Mouse (Mus musculus) adipocyte (in vitro differentiated cells): ENCODE measurements around the gene Ewsr1.
A peak's percentile ranks its signal among the peaks of the same experiment; 100 is the strongest.

Experiments used
- DNase-seq: peaks from one replicate; pipeline ENCODE4 v3.0.0-alpha.2; 2016; ENCODE audit warnings: low spot score

Gene Ewsr1

GRCm38 (mm10) chr11:5098736-5099542, at the start of gene Ewsr1, which contains the start of gene Rhbdd3:
Ewsr1 (minus strand) TSS chr11:5099266.
Rhbdd3 (plus strand) TSS chr11:5098926.
- DNase-seq, result peak; percentile 97

GRCm38 (mm10) chr11:5145600-5145999, 46.5 kb upstream of the Ewsr1 start:
- no peak for DNase-seq

- peak; percentile 19 for DNase-seq
Observed at GRCm38 (mm10) chr11:5141965-5142364, 42.9 kb upstream of the Ewsr1 start.

GRCm38 (mm10) chr11:5141252-5141651, 42.2 kb upstream of the Ewsr1 start:
- no peak for DNase-seq

- DNase-seq, result no peak
Observed at GRCm38 (mm10) chr11:5140619-5141018, 41.6 kb upstream of the Ewsr1 start.

- DNase-seq, result no peak
Observed at GRCm38 (mm10) chr11:5139372-5139771, 40.3 kb upstream of the Ewsr1 start.

GRCm38 (mm10) chr11:5138642-5139041, 39.6 kb upstream of the Ewsr1 start:
- DNase-seq, result no peak

GRCm38 (mm10) chr11:5135914-5136313, 36.8 kb upstream of the Ewsr1 start:
- no peak for DNase-seq

- DNase-seq, result no peak
Observed at GRCm38 (mm10) chr11:5132751-5133150, 33.7 kb upstream of the Ewsr1 start.

GRCm38 (mm10) chr11:5130111-5130665, 31.1 kb upstream of the Ewsr1 start:
- no peak for DNase-seq

- no peak for DNase-seq
Observed at GRCm38 (mm10) chr11:5129035-5129480, 30.0 kb upstream of the Ewsr1 start.

GRCm38 (mm10) chr11:5125713-5126112, 26.6 kb upstream of the Ewsr1 start:
- DNase-seq, result no peak

GRCm38 (mm10) chr11:5114931-5115581, 16.0 kb upstream of the Ewsr1 start:
- DNase-seq, result peak; percentile 81

GRCm38 (mm10) chr11:5113645-5114044, 14.6 kb upstream of the Ewsr1 start:
- no peak for DNase-seq

GRCm38 (mm10) chr11:5109441-5109840, 10.4 kb upstream of the Ewsr1 start:
- DNase-seq, result peak; percentile 20

- DNase-seq, result no peak
Observed at GRCm38 (mm10) chr11:5103986-5104509, 5.0 kb upstream of the Ewsr1 start.

- no peak for DNase-seq
Observed at GRCm38 (mm10) chr11:5102384-5102783, 3.3 kb upstream of the Ewsr1 start.

GRCm38 (mm10) chr11:5101641-5102040, 2.6 kb upstream of the Ewsr1 start:
- DNase-seq, result no peak

GRCm38 (mm10) chr11:5100801-5101200, 1.7 kb upstream of the Ewsr1 start:
- DNase-seq, result no peak

- DNase-seq, result no peak
Observed at GRCm38 (mm10) chr11:5100283-5100682, 1.2 kb upstream of the Ewsr1 start.

- DNase-seq, result peak; percentile 88
Observed at GRCm38 (mm10) chr11:5099576-5100183, 614 bp upstream of the Ewsr1 start.

- DNase-seq, result peak; percentile 63
Observed at GRCm38 (mm10) chr11:5098035-5098735, 881 bp downstream of the Ewsr1 start.
